Mouse (Mus musculus) embryonic facial prominence, embryonic 14.5 days (tissue): ENCODE data around the gene Arhgef16. TPM values are rescaled to one million over a fixed set of nuclear protein-coding genes. Genes with fewer than 3 reads are reported as not detected.
A peak's percentile ranks its signal among the peaks of the same experiment; 100 is the strongest.

Experiments used
- ATAC-seq: fragments of 200-750 bp; cut with Nextera tagmentation; 2 replicates; pipeline ENCODE4 v1.8.0; 2017; ENCODE audit warnings: low read depth, moderate number of reproducible peaks, moderate TSS enrichment
- DNase-seq: peaks from one replicate; pipeline ENCODE4 v3.0.0-alpha.2; 2015; ENCODE audit warnings: low spot score
- H3K27ac ChIP-seq: fragments of 300-500 bp; sonication (generic); replicated peaks from 2 replicates; pipeline ENCODE4 v1.5.1; 2014; ENCODE audit warnings: low read depth, mild to moderate bottlenecking, low read length, moderate library complexity
- H3K27me3 ChIP-seq: fragments of 300-500 bp; sonication (generic); replicated peaks from 2 replicates; pipeline ENCODE4 v1.6.1; 2014; ENCODE audit warnings: low read length; ENCODE audit not compliant: control insufficient read depth, insufficient read depth
- H3K36me3 ChIP-seq: fragments of 300-500 bp; sonication (generic); 2 replicates; pipeline ENCODE4 v1.6.1; 2014; ENCODE audit warnings: low read length, mixed read lengths; ENCODE audit not compliant: control insufficient read depth, insufficient read depth
- H3K4me1 ChIP-seq: fragments of 300-500 bp; sonication (generic); 2 replicates; pipeline ENCODE4 v1.6.1; 2014; ENCODE audit warnings: antibody characterized with exemption, low read length; ENCODE audit not compliant: control insufficient read depth, insufficient read depth
- H3K4me2 ChIP-seq: fragments of 300-500 bp; sonication (generic); 2 replicates; pipeline ENCODE4 v1.6.1; 2014; ENCODE audit warnings: low read depth, mild to moderate bottlenecking, low read length, moderate library complexity, mixed read lengths
- H3K4me3 ChIP-seq: fragments of 300-500 bp; sonication (generic); 2 replicates; pipeline ENCODE4 v1.5.1; 2014; ENCODE audit warnings: low read depth, mild to moderate bottlenecking, low read length
- H3K9ac ChIP-seq: fragments of 300-500 bp; sonication (generic); 2 replicates; pipeline ENCODE4 v1.6.1; 2014; ENCODE audit warnings: low read depth, mild to moderate bottlenecking, low read length, moderate library complexity, mixed read lengths
- H3K9me3 ChIP-seq: fragments of 300-500 bp; sonication (generic); 2 replicates; pipeline ENCODE4 v1.6.1; 2016; ENCODE audit warnings: low read length; ENCODE audit not compliant: control insufficient read depth
- WGBS: fragments of 180-500 bp; shearing (Covaris S2); extraction: QIAGEN DNeasy Blood & Tissue Kit; methylation state at CpG from one replicate; pipeline ENCODE4 v1.1.7; 2014; 5-methylcytosine and 5-hydroxymethylcytosine counted together
- polyA plus RNA-seq: library from polyadenylated mRNA; unstranded; fragments of >200 nt; fragmentation: Nextera tagmentation; extraction: Ambion mirVana; gene quantifications from 2 replicates; pipeline ENCODE4 v1.2.1, GENCODE M21; 2014

Arhgef16 gene
- polyA plus RNA-seq, 1 experiment from 2014 or later: 5.5 TPM

GRCm38 (mm10) chr4:154309131-154309530 lies 7.7 kb upstream of the Arhgef16 start:
- H3K27ac ChIP-seq: no peak overlapping the region
- H3K4me3 ChIP-seq: no peak overlapping the region
- no peaks in the 10 kb centered on the region for H3K36me3 ChIP-seq
- ATAC-seq: no peak
- H3K9ac ChIP-seq: no peak overlapping the region
- H3K27me3 ChIP-seq: no peaks in the 10 kb centered on the region
- no peaks in the 10 kb centered on the region for H3K9me3 ChIP-seq
- no peak overlapping the region for H3K4me2 ChIP-seq
- no peak for DNase-seq
- H3K4me1 ChIP-seq: no peaks in the 10 kb centered on the region
- WGBS: 86% methylated on average over 2 of the region's 2 CpGs

- no peaks in the 10 kb centered on the region for H3K9me3 ChIP-seq
- under 1% methylated on average over 36 of the region's 66 CpGs for WGBS
- ATAC-seq: peak; percentile 80
- H3K9ac ChIP-seq: peak overlapping the region; percentile 58
- 0 out of 2 replicates have a peak, but pooled peaks cover 4% of the 10 kb centered on the region for H3K4me1 ChIP-seq
- H3K4me3 ChIP-seq: peak overlapping the region; percentile 51
- H3K4me2 ChIP-seq: peak overlapping the region; percentile 92
- no peak overlapping the region for H3K27ac ChIP-seq
- no peaks in the 10 kb centered on the region for H3K36me3 ChIP-seq
- peak; percentile 60 for DNase-seq
- peaks cover 24% of the 10 kb centered on the region for H3K27me3 ChIP-seq
Measured at GRCm38 (mm10) chr4:154299541-154300271, 1.8 kb downstream of the Arhgef16 start.

- no peak overlapping the region for H3K27ac ChIP-seq
- H3K9me3 ChIP-seq: no peaks in the 10 kb centered on the region
- H3K36me3 ChIP-seq: no peaks in the 10 kb centered on the region
- peaks cover 24% of the 10 kb centered on the region for H3K27me3 ChIP-seq
- H3K9ac ChIP-seq: no peak overlapping the region
- no peak overlapping the region for H3K4me3 ChIP-seq
- no peak overlapping the region for H3K4me2 ChIP-seq
- 34% methylated on average over 9 of the region's 9 CpGs for WGBS
- peaks cover 16% of the 10 kb centered on the region for H3K4me1 ChIP-seq
- no peak for DNase-seq
- ATAC-seq: no peak
Measured at GRCm38 (mm10) chr4:154297761-154298160, 3.7 kb downstream of the Arhgef16 start.

GRCm38 (mm10) chr4:154294262-154294731 lies 7.2 kb downstream of the Arhgef16 start:
- Histone ChIP-seq H3K27ac (no peak overlapping the region), H3K36me3 (no peaks in the 10 kb centered on the region), H3K4me2 (no peak overlapping the region), H3K4me3 (no peak overlapping the region), H3K27me3 (peaks cover 3% of the 10 kb centered on the region; the same call in 1 of the 2 replicates), H3K9me3 (no peaks in the 10 kb centered on the region), H3K4me1 (peaks cover 12% of the 10 kb centered on the region), H3K9ac (no peak overlapping the region)
- DNase-seq (no peak), ATAC-seq (no peak)
- WGBS: 33% methylated on average over 8 of the region's 8 CpGs

- 24% methylated on average over 4 of the region's 4 CpGs for WGBS
- Histone ChIP-seq H3K4me1 (peaks cover 12% of the 10 kb centered on the region), H3K27me3 (no peaks in the 10 kb centered on the region), H3K4me2 (no peak overlapping the region), H3K27ac (no peak overlapping the region), H3K9ac (no peak overlapping the region), H3K4me3 (no peak overlapping the region), H3K36me3 (no peaks in the 10 kb centered on the region), H3K9me3 (no peaks in the 10 kb centered on the region)
- ATAC-seq (peak; percentile 30; the same call in 1 of the 2 replicates), DNase-seq (peak; percentile 48)
Measured at GRCm38 (mm10) chr4:154293735-154294201, 7.7 kb downstream of the Arhgef16 start.

- Histone ChIP-seq H3K27me3 (no peaks in the 10 kb centered on the region), H3K27ac (no peak overlapping the region), H3K4me3 (no peak overlapping the region), H3K9me3 (no peaks in the 10 kb centered on the region), H3K4me1 (no peaks in the 10 kb centered on the region), H3K9ac (no peak overlapping the region), H3K36me3 (no peaks in the 10 kb centered on the region), H3K4me2 (no peak overlapping the region)
- ATAC-seq (no peak), DNase-seq (no peak)
- 50% methylated on average over 7 of the region's 7 CpGs for WGBS
Measured at GRCm38 (mm10) chr4:154283671-154284070, 17.8 kb downstream of the Arhgef16 start.

GRCm38 (mm10) chr4:154279481-154279880 lies 22.0 kb downstream of the Arhgef16 start:
- H3K4me1 ChIP-seq: no peaks in the 10 kb centered on the region
- no peak overlapping the region for H3K27ac ChIP-seq
- peaks cover 28% of the 10 kb centered on the region for H3K36me3 ChIP-seq
- ATAC-seq (no peak), DNase-seq (no peak)
- H3K4me3 ChIP-seq: no peak overlapping the region
- H3K27me3 ChIP-seq: no peaks in the 10 kb centered on the region
- no peak overlapping the region for H3K9ac ChIP-seq
- H3K4me2 ChIP-seq: no peak overlapping the region
- H3K9me3 ChIP-seq: no peaks in the 10 kb centered on the region
- WGBS: 81% methylated on average over 9 of the region's 9 CpGs

GRCm38 (mm10) chr4:154273000-154273399 lies 28.5 kb downstream of the Arhgef16 start:
- DNase-seq: peak; percentile 80
- ATAC-seq: peak; percentile 38
- H3K36me3 ChIP-seq: peaks cover 74% of the 10 kb centered on the region

GRCm38 (mm10) chr4:154269520-154269919 lies 32.0 kb downstream of the Arhgef16 start:
- Histone ChIP-seq H3K36me3 (peaks cover 67% of the 10 kb centered on the region), H3K4me2 (no peak overlapping the region), H3K27me3 (no peaks in the 10 kb centered on the region), H3K4me3 (no peak overlapping the region), H3K9ac (no peak overlapping the region), H3K4me1 (no peaks in the 10 kb centered on the region), H3K9me3 (no peaks in the 10 kb centered on the region), H3K27ac (no peak overlapping the region)
- ATAC-seq (peak; percentile 56), DNase-seq (peak; percentile 30)
- 42% methylated on average over 9 of the region's 10 CpGs for WGBS

More at GRCm38 (mm10) chr4:154273000-154273399, 28.5 kb downstream of the Arhgef16 start:
- H3K9ac ChIP-seq: no peak overlapping the region
- H3K4me3 ChIP-seq: no peak overlapping the region
- H3K4me1 ChIP-seq: no peaks in the 10 kb centered on the region
- no peaks in the 10 kb centered on the region for H3K9me3 ChIP-seq
- H3K27me3 ChIP-seq: no peaks in the 10 kb centered on the region
- WGBS: 48% methylated on average over 3 of the region's 3 CpGs
- H3K4me2 ChIP-seq: no peak overlapping the region
- H3K27ac ChIP-seq: no peak overlapping the region
